Mouse (Mus musculus): ENCODE results near the gene Ndufs4.
"Not testable (repeated sequence)": the region's sequence is repeated elsewhere in the genome, so short reads cannot be mapped to it uniquely, and the experiment has no call there.

- not testable (repeated sequence) for TF ChIP-seq CTCF (conservative IDR thresholded peaks at IDR 0.05; ENCODE audit: insufficient read depth, insufficient read length, low read depth, low read length); POLR2A (IDR thresholded peaks at IDR 0.05; ENCODE audit: low read depth, low read length)
Measured at GRCm38 (mm10) chr13:114278690-114279089, 109.4 kb downstream of the Ndufs4 start.
